Mouse (Mus musculus) CH12.LX (cell line): ENCODE data around the gene Rassf8. TPM values are rescaled to one million over a fixed set of nuclear protein-coding genes. Genes with fewer than 3 reads are reported as not detected.

ENCODE experiments used
- DNase-seq: peaks from one replicate; pipeline ENCODE4 v3.0.0-alpha.2; 2013; ENCODE audit errors: extremely low read depth
- H3K27ac ChIP-seq: 2 replicates; pipeline ENCODE4 v1.5.1; 2012; ENCODE audit warnings: low read depth, mild to moderate bottlenecking, control low read depth, moderate library complexity; ENCODE audit not compliant: insufficient read depth
- H3K27me3 ChIP-seq: replicated peaks from 2 replicates; pipeline ENCODE3; 2012; ENCODE audit warnings: inconsistent platforms
- H3K36me3 ChIP-seq, 2 experiments: replicated peaks in 1 of 2; 2 replicates each; pipeline versions ENCODE3 to v1.6.1; 2012; ENCODE audit warnings: inconsistent platforms in 1 of 2, low read length in 1 of 2, mild to moderate bottlenecking in 1 of 2, mixed read lengths in 1 of 2, moderate library complexity in 1 of 2; ENCODE audit not compliant: control insufficient read depth in 1 of 2, insufficient read depth in 1 of 2
- H3K4me1 ChIP-seq, 2 experiments: 2 replicates each; pipeline ENCODE4 v1.6.1; 2012; ENCODE audit warnings: inconsistent platforms in 1 of 2, moderate library complexity in 1 of 2; ENCODE audit not compliant: insufficient read depth in 2 of 2, control insufficient read depth in 1 of 2
- H3K4me2 ChIP-seq: 2 replicates; pipeline ENCODE4 v1.6.1; 2012; ENCODE audit warnings: low read depth, mild to moderate bottlenecking, control low read depth; ENCODE audit not compliant: poor library complexity, insufficient read depth, severe bottlenecking
- H3K4me3 ChIP-seq, 3 experiments: fragments of 150-350 bp in 1 of 3; sonication (generic) in 1 of 3; replicated peaks in 1 of 3; 2 replicates each; pipeline versions ENCODE3 to v1.5.1; 2011 to 2012; ENCODE audit warnings: low read depth in 2 of 3, low read length in 2 of 3, mild to moderate bottlenecking in 2 of 3, moderate library complexity in 2 of 3, control low read depth in 1 of 3, improper control_type of control experiment in 1 of 3, inconsistent platforms in 1 of 3, mixed read lengths in 1 of 3; ENCODE audit not compliant: poor library complexity in 1 of 3
- H3K79me2 ChIP-seq: replicated peaks from 2 replicates; pipeline ENCODE4 v1.6.1; 2012; ENCODE audit warnings: mild to moderate bottlenecking, moderate library complexity; ENCODE audit not compliant: control insufficient read depth, poor library complexity, insufficient read depth, severe bottlenecking; ENCODE audit errors: extremely low read depth
- H3K9ac ChIP-seq: 2 replicates; pipeline ENCODE4 v1.6.1; 2012; ENCODE audit warnings: low read depth, mild to moderate bottlenecking, control low read depth, moderate library complexity; ENCODE audit not compliant: insufficient read depth
- H3K9me3 ChIP-seq: replicated peaks from 2 replicates; pipeline ENCODE3; 2012; ENCODE audit warnings: low read length, inconsistent platforms, mixed read lengths
- BHLHE40 ChIP-seq: IDR thresholded peaks from 2 replicates; pipeline ENCODE4 v1.6.1; 2011; ENCODE audit warnings: mild to moderate bottlenecking, low read depth, low read length, improper control_type of control experiment
- CHD1 ChIP-seq: IDR thresholded peaks from 2 replicates; pipeline ENCODE4 v1.6.1; 2012; ENCODE audit warnings: low read depth, low read length, improper control_type of control experiment, inconsistent platforms
- CHD2 ChIP-seq: IDR thresholded peaks from 2 replicates; pipeline ENCODE4 v1.6.1; 2011; ENCODE audit warnings: low read length, improper control_type of control experiment
- CTCF ChIP-seq, 2 experiments: IDR thresholded peaks in 1 of 2; conservative IDR thresholded peaks in 1 of 2; 2 replicates each; pipeline ENCODE4 v1.5.1; 2011 to 2012; ENCODE audit warnings: low read depth in 2 of 2, low read length in 2 of 2, improper control_type of control experiment in 1 of 2, inconsistent platforms in 1 of 2, mild to moderate bottlenecking in 1 of 2, moderate library complexity in 1 of 2
- E2F4 ChIP-seq: IDR thresholded peaks from 2 replicates; pipeline ENCODE4 v1.6.1; 2011; ENCODE audit warnings: low read depth, low read length, improper control_type of control experiment; ENCODE audit not compliant: insufficient replicate concordance
- ELF1 ChIP-seq: IDR thresholded peaks from 2 replicates; pipeline ENCODE4 v1.6.1; 2014; ENCODE audit warnings: low read depth, mild to moderate bottlenecking, inconsistent platforms, low read length, improper control_type of control experiment
- EP300 ChIP-seq: IDR thresholded peaks from 2 replicates; pipeline ENCODE4 v1.6.1; 2011; ENCODE audit warnings: low read length, improper control_type of control experiment
- ETS1 ChIP-seq: conservative IDR thresholded peaks from 2 replicates; pipeline ENCODE4 v1.6.1; 2012; ENCODE audit warnings: low read depth, mild to moderate bottlenecking, inconsistent platforms, low read length, improper control_type of control experiment, moderate library complexity
- GABPA ChIP-seq: IDR thresholded peaks from 2 replicates; pipeline ENCODE4 v1.6.1; 2012; ENCODE audit warnings: low read depth, low read length, improper control_type of control experiment, inconsistent platforms; ENCODE audit not compliant: insufficient replicate concordance
- HCFC1 ChIP-seq: IDR thresholded peaks from 2 replicates; pipeline ENCODE4 v1.6.1; 2012; ENCODE audit warnings: low read depth, mild to moderate bottlenecking, inconsistent platforms, low read length, improper control_type of control experiment
- IRF4 ChIP-seq: IDR thresholded peaks from 2 replicates; pipeline ENCODE4 v1.6.1; 2014; ENCODE audit warnings: low read depth, mild to moderate bottlenecking, inconsistent platforms, low read length, improper control_type of control experiment
- JUN ChIP-seq: IDR thresholded peaks from 2 replicates; pipeline ENCODE4 v1.6.1; 2011; ENCODE audit warnings: low read depth, mild to moderate bottlenecking, low read length, improper control_type of control experiment, moderate library complexity; ENCODE audit not compliant: insufficient read depth
- JUND ChIP-seq: conservative IDR thresholded peaks from 2 replicates; pipeline ENCODE4 v1.6.1; 2011; ENCODE audit warnings: low read depth, low read length, improper control_type of control experiment
- KAT2A ChIP-seq: IDR thresholded peaks from 2 replicates; pipeline ENCODE4 v1.6.1; 2012; ENCODE audit warnings: low read length, improper control_type of control experiment, inconsistent platforms; ENCODE audit not compliant: insufficient replicate concordance
- MAFK ChIP-seq: IDR thresholded peaks from 2 replicates; pipeline ENCODE4 v1.6.1; 2011; ENCODE audit warnings: low read length, improper control_type of control experiment; ENCODE audit not compliant: insufficient replicate concordance
- MAX ChIP-seq: IDR thresholded peaks from 2 replicates; pipeline ENCODE4 v1.6.1; 2011; ENCODE audit warnings: low read length, improper control_type of control experiment
- MAZ ChIP-seq: IDR thresholded peaks from 2 replicates; pipeline ENCODE4 v1.6.1; 2012; ENCODE audit warnings: low read depth, mild to moderate bottlenecking, inconsistent platforms, low read length, improper control_type of control experiment, moderate library complexity
- MEF2A ChIP-seq: IDR thresholded peaks from 2 replicates; pipeline ENCODE4 v1.6.1; 2014; ENCODE audit warnings: low read depth, mild to moderate bottlenecking, inconsistent platforms, low read length, improper control_type of control experiment, borderline replicate concordance
- MXI1 ChIP-seq: IDR thresholded peaks from 2 replicates; pipeline ENCODE4 v1.6.1; 2011; ENCODE audit warnings: mild to moderate bottlenecking, low read depth, low read length, improper control_type of control experiment
- MYC ChIP-seq: IDR thresholded peaks from 2 replicates; pipeline ENCODE4 v1.6.1; 2011; ENCODE audit warnings: low read depth, mild to moderate bottlenecking, improper control_type of control experiment, low read length
- NELFE ChIP-seq: IDR thresholded peaks from 2 replicates; pipeline ENCODE4 v1.6.1; 2011; ENCODE audit warnings: low read depth, low read length, improper control_type of control experiment
- NRF1 ChIP-seq: IDR thresholded peaks from 2 replicates; pipeline ENCODE4 v1.6.1; 2014; ENCODE audit warnings: low read depth, mild to moderate bottlenecking, inconsistent platforms, low read length, improper control_type of control experiment, moderate library complexity
- PAX5 ChIP-seq: IDR thresholded peaks from 2 replicates; pipeline ENCODE4 v1.6.1; 2012; ENCODE audit warnings: low read length, inconsistent platforms, mixed read lengths
- POLR2A ChIP-seq: IDR thresholded peaks from 2 replicates; pipeline ENCODE4 v1.6.1; 2011; ENCODE audit warnings: low read depth, mild to moderate bottlenecking, improper control_type of control experiment, low read length
- POLR2AphosphoS2 ChIP-seq: IDR thresholded peaks from 2 replicates; pipeline ENCODE4 v1.6.1; 2011; ENCODE audit warnings: low read depth, low read length, improper control_type of control experiment
- RAD21 ChIP-seq: IDR thresholded peaks from 2 replicates; pipeline ENCODE4 v1.6.1; 2011; ENCODE audit warnings: low read depth, mild to moderate bottlenecking, low read length, improper control_type of control experiment, moderate library complexity
- RCOR1 ChIP-seq: conservative IDR thresholded peaks from 2 replicates; pipeline ENCODE4 v1.6.1; 2012; ENCODE audit warnings: low read depth, mild to moderate bottlenecking, inconsistent platforms, low read length, improper control_type of control experiment
- SIN3A ChIP-seq: IDR thresholded peaks from 2 replicates; pipeline ENCODE4 v1.6.1; 2012; ENCODE audit warnings: low read length, improper control_type of control experiment, inconsistent platforms
- SMC3 ChIP-seq: IDR thresholded peaks from 2 replicates; pipeline ENCODE4 v1.6.1; 2011; ENCODE audit warnings: low read depth, low read length, improper control_type of control experiment
- TBP ChIP-seq: conservative IDR thresholded peaks from 2 replicates; pipeline ENCODE4 v1.6.1; 2011; ENCODE audit warnings: low read depth, low read length, improper control_type of control experiment
- TCF12 ChIP-seq: IDR thresholded peaks from 2 replicates; pipeline ENCODE4 v1.6.1; 2014; ENCODE audit warnings: low read depth, mild to moderate bottlenecking, inconsistent platforms, low read length, improper control_type of control experiment
- UBTF ChIP-seq: IDR thresholded peaks from 2 replicates; pipeline ENCODE4 v1.6.1; 2012; ENCODE audit warnings: low read depth, mild to moderate bottlenecking, inconsistent platforms, low read length, improper control_type of control experiment, moderate library complexity
- USF1 ChIP-seq: IDR thresholded peaks from 2 replicates; pipeline ENCODE4 v1.6.1; 2014; ENCODE audit warnings: low read depth, mild to moderate bottlenecking, inconsistent platforms, low read length, improper control_type of control experiment
- USF2 ChIP-seq: conservative IDR thresholded peaks from 2 replicates; pipeline ENCODE4 v1.6.1; 2011; ENCODE audit warnings: low read depth, low read length, improper control_type of control experiment
- ZC3H11A ChIP-seq: IDR thresholded peaks from 2 replicates; pipeline ENCODE4 v1.6.1; 2012; ENCODE audit warnings: low read depth, mild to moderate bottlenecking, inconsistent platforms, low read length, improper control_type of control experiment
- ZKSCAN1 ChIP-seq: IDR thresholded peaks from 2 replicates; pipeline ENCODE4 v1.6.1; 2012; ENCODE audit warnings: low read depth, inconsistent platforms, low read length, improper control_type of control experiment, borderline replicate concordance
- ZMIZ1 ChIP-seq: IDR thresholded peaks from 2 replicates; pipeline ENCODE4 v1.6.1; 2012; ENCODE audit warnings: low read depth, mild to moderate bottlenecking, inconsistent platforms, low read length, improper control_type of control experiment
- ZNF384 ChIP-seq: IDR thresholded peaks from 2 replicates; pipeline ENCODE4 v1.6.1; 2012; ENCODE audit warnings: low read depth, low read length, improper control_type of control experiment, inconsistent platforms
- dilution Hi-C: fragments of 300-500 bp; cut with MboI; formaldehyde crosslinking; loops from 2 replicates; pipeline ENCODE4 v1.14.3; 2020; ENCODE audit warnings: low sequenced_read_pairs; ENCODE audit not compliant: extremely low pct_unique_long_range_greater_than_20kb, extremely low pct_ligation_motif_present
- in situ Hi-C: fragments of 300-500 bp; cut with MboI; formaldehyde crosslinking; loops from 3 replicates; pipeline ENCODE4 v1.14.3; 2019; ENCODE audit warnings: low sequenced_read_pairs, low pct_ligation_motif_present, low pct_unique_long_range_greater_than_20kb, mixed read lengths
- polyA plus RNA-seq: library from polyadenylated mRNA; unstranded; fragments of >175 nt; gene quantifications from 2 replicates; pipeline ENCODE4 v1.2.1, GENCODE M21; 2012; ENCODE audit warnings: low read depth; ENCODE audit not compliant: insufficient read length
- total RNA-seq, 2 experiments: library from RNA; depleted of rRNA; stranded (reverse); fragments of 300-350 nt in 1 of 2; fragments of >200 nt in 1 of 2; gene quantifications; 2 replicates each; pipeline ENCODE4 v1.2.3; 2012 to 2014

Gene Rassf8
- total and polyA plus RNA-seq, 3 experiments: 0.34 to 0.59 (median 0.48) TPM

GRCm38 (mm10) chr6:145865289-145865885 is 118.8 kb downstream of the Rassf8 start, which contains the start of gene Bhlhe41:
TSS of gene Bhlhe41 (minus strand) at chr6:145865558.
- peak within 1 kb of the TSS; percentile 88 for H3K27ac ChIP-seq
- peak; percentile 89 for DNase-seq
- H3K36me3 ChIP-seq: peaks cover 0 to 21% of the 10 kb centered on the region in 2 experiments
- in situ Hi-C loops: no loop called here
- TF ChIP-seq BHLHE40: peak; percentile 99
- TF ChIP-seq MEF2A: peak; percentile 80; the same call in 1 of the 2 replicates
- peak; percentile 55; the same call in 1 of the 2 replicates for TF ChIP-seq CHD2
- peak; percentile 94 for TF ChIP-seq CHD1
- TF ChIP-seq GABPA: no peak
- TF ChIP-seq USF2: no peak
- no peak for TF ChIP-seq JUN
- TF ChIP-seq TBP: 0 out of 2 replicates have a peak, but pooled peaks have one; percentile 64
- TF ChIP-seq USF1: peak; percentile 27; the same call in 1 of the 2 replicates
- peak; percentile 44 for TF ChIP-seq ELF1
- no peak for TF ChIP-seq KAT2A
- TF ChIP-seq RAD21: no peak; the same call in 1 of the 2 replicates
- TF ChIP-seq JUND: no peak
- peak; percentile 80 for TF ChIP-seq MAZ
- TF ChIP-seq CTCF (conservative IDR thresholded peaks at IDR 0.05 in 1 of 2, IDR thresholded peaks at IDR 0.05 in 1 of 2; ENCODE audit: low read depth in 2 of 2, low read length in 2 of 2): no peak
- peak; percentile 39; the same call in 1 of the 2 replicates for TF ChIP-seq NELFE
- peak; percentile 89 for TF ChIP-seq ETS1
- TF ChIP-seq ZMIZ1: peak; percentile 51; the same call in 1 of the 2 replicates
- 0 out of 2 replicates have a peak, but pooled peaks have one; percentile 48 for TF ChIP-seq HCFC1
- peak; percentile 68 for TF ChIP-seq POLR2A
- no peak; the same call in 1 of the 2 replicates for TF ChIP-seq SMC3
- TF ChIP-seq ZNF384: no peak
- TF ChIP-seq POLR2AphosphoS2: 0 out of 2 replicates have a peak, but pooled peaks have one; percentile 57
- TF ChIP-seq MAX: peak; percentile 86
- peak; percentile 75; the same call in 1 of the 2 replicates for TF ChIP-seq SIN3A
- TF ChIP-seq IRF4: peak; percentile 81
- TF ChIP-seq MXI1: peak; percentile 84
- peak; percentile 94 for TF ChIP-seq TCF12
- no peak for TF ChIP-seq EP300
- TF ChIP-seq UBTF: peak; percentile 83
- TF ChIP-seq E2F4: no peak
- no peak for TF ChIP-seq ZC3H11A
- peak; percentile 88 for TF ChIP-seq RCOR1
- TF ChIP-seq PAX5: no peak
- TF ChIP-seq MYC: peak; percentile 47; the same call in 1 of the 2 replicates
- TF ChIP-seq MAFK: no peak; the same call in 1 of the 2 replicates
- peak; percentile 80 for TF ChIP-seq NRF1
- TF ChIP-seq ZKSCAN1: no peak
- peaks cover 4 to 20% of the 10 kb centered on the region in 2 experiments; a peak in 3 of 4 replicates for H3K4me1 ChIP-seq
- no peaks in the 10 kb centered on the region for H3K27me3 ChIP-seq
- H3K4me2 ChIP-seq: peak within 1 kb of the TSS; percentile 70
- dilution Hi-C loops: no loop called here
- H3K4me3 ChIP-seq: peak within 1 kb of the TSS; percentile 75 to 92 (median 82)
- peaks cover 42% of the 10 kb centered on the region for H3K79me2 ChIP-seq
- H3K9ac ChIP-seq: peak within 1 kb of the TSS; percentile 67
- no peaks in the 10 kb centered on the region for H3K9me3 ChIP-seq
